Mouse (Mus musculus): ENCODE measurements around the gene Morc3.

The Morc3 gene

DNA sequence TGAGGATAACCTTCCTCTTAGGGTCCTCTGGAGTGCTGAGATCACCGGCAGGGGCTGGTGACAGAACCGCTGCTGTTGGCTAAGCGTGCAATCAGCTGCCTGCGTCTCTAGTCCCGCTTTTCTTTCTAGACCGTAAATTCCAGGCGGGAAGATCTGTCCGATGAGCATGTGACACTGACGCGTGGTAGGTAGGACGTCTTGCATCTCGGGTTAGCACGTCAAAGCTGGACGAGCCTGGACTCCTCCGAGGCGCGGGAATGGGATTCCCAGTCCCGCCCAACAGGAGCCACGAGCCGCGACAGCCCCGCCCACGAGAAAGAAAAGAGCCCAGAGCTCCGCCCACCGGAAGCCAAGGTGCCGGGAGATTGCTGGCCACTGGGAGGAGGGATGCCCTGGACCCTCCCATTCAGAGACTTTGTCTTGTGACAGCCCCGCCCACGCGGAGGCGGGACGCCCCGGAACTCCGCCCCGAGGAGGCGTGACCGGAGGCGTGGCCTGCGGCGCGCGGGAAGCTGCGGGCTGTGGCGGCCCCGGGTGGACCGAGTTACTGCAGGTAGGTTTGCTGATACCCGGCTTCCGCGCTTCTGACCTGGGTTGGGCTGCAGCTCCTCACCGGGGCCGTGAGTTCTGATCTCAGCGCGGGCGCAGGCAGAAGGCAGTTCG lies 51.6 kb downstream of the Morc3 start, which contains the start of gene Chaf1b:
Chaf1b (plus strand) TSS at position 479 of the 663 bp plus-strand sequence.
- in situ Hi-C loops (cut with MboI, MseI), result loop anchor here (5.0 kb wide), 1 partner anchor 46 kb away; no protein-coding TSS in a partner anchor

DNA sequence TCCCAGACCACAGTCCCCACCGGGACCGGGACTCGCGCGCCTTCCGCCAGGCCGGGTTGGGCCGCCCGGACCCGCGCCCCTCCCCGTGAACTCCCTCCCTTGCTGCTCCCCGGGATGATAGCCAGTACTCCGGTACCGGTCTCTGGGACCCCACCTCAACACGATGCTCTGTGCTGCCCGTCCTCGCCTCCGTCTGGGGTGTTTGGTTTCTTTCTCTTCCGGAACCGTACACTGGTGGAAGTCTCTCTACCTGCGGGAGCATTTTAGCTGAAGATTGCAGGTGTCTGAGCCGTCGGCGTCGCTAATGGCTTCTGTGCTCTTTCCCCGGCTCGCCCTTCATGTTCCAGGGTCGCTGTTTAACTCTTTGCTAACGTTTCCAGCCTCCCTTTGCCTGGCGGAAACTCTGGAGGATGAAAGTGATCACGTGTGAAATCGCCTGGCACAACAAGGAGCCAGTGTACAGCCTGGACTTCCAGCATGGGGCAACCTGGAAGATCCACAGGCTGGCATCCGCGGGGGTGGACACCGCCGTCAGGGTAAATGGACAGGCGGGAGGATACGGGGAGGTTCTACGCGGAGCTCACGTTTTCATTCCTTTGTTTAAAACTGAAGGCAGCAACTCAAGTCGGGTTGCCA lies 52.3 kb downstream of the Morc3 start:
- in situ Hi-C loops (cut with MboI, MseI), result loop anchor here (5.0 kb wide), 1 partner anchor 47 kb away; no protein-coding TSS in a partner anchor

DNA sequence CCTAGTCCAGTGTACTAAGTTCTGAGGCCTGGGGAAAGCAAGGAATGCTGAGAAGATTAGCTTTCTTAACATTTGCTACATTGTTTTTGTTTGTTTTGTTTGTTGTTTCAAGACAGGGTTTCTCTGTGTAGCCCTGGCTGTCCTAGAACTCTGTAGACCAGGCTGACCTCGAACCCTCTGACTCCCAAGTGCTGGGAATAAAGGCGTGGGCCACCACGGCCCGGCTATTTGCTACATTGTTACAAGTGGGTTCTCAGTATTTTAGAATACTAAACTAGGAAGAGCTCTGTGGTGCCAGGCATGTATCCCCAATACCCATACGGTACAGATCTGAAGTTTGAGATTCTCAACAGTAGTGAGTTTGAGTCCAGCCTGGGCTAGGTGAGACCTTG lies 52.8 kb downstream of the Morc3 start:
- in situ Hi-C loops (cut with MboI, MseI), result loop anchor here (5.0 kb wide), 1 partner anchor 47 kb away; no protein-coding TSS in a partner anchor

DNA sequence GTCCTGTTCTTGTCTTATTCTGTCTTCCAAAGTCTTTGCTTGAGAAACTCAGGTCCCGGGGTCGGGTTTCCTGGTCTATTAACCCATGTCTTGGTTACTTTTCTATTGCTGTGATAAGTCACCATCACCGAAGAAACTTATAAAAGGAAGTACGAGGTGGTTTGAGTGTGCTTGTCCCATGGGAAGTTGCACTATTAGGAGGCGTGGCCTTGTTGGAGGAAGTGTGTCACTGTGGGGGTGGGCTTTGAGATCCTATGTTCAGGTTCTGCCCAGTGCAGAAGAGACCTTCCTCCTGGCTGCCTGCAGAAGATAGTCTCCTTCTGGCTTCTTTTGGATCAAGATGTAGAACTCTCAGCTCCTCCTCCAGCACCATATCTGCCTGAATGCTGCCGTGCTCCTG lies 56.6 kb downstream of the Morc3 start:
- in situ Hi-C loops (cut with MboI, MseI), result no loop called here

DNA sequence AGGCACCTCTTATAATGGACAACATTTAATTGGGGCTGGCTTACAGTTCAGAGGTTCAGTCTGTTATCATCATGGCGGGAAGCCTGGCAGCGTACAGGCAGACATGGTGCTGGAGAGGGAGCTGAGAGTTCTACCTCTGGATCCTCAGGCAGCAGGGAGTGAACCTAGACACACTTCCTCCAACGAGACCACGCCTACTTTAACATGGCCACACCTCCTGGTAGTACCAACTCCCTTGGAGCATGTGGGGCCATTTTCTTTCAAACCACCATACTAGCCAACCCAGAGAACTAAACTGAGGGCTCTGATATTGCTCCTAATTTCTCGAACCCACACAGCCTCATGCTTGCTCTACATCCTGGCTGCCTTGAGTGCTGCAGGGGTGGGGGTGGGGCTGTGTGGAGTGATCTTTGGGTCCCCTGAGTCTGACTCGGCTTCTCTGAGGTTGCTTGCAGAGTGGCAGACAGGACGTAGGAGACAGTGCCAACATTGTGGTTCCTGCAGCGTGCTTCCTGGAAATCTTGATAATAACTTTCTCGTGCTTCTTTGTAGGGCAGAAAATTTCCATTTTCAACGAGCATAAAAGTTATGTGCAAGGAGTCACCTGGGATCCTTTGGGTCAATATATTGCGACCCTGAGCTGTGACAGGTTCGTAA lies 59.2 kb downstream of the Morc3 start:
- in situ Hi-C loops (cut with MboI, MseI), result no loop called here

DNA sequence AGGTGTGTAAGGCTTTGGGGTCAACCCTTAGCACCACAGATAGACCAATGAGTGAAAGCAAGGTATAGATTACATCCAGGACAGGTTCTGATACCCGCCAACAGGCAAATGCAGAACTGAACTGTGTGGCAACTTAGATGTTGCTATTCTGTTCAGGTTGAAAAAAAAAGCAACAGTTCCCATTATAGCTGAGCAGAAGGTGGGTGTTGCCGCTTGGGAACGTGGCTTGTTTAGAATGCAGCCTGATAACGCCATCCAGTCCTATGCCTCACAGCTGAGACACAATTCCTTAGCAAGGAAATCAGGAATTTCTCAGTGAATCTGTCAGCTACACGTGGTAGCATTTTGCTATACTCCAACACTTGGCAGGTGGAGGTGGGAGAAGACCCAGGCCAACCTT lies 61.4 kb downstream of the Morc3 start:
- in situ Hi-C loops (cut with MboI, MseI), result no loop called here

DNA sequence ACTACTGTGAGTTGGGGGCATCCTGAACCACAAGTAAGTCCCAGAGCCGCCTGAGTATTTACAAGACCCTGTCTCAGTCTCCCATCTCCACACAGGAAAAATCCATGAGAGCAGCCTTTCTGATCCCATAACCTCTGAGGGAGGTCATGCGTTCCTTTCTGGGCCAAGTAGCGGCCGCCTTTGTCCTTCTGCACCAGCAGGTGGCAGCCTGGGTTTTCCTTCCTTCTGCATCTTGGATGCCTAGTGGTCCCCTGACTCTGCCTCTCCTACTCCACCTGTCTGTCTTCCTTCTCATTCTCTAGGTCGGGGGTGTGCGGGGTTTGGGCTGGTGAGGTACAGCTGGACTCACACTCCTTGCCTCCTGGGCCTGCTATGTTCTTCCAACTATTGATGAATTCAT lies 71.1 kb downstream of the Morc3 start:
- in situ Hi-C loops (cut with MboI, MseI), result no loop called here

DNA sequence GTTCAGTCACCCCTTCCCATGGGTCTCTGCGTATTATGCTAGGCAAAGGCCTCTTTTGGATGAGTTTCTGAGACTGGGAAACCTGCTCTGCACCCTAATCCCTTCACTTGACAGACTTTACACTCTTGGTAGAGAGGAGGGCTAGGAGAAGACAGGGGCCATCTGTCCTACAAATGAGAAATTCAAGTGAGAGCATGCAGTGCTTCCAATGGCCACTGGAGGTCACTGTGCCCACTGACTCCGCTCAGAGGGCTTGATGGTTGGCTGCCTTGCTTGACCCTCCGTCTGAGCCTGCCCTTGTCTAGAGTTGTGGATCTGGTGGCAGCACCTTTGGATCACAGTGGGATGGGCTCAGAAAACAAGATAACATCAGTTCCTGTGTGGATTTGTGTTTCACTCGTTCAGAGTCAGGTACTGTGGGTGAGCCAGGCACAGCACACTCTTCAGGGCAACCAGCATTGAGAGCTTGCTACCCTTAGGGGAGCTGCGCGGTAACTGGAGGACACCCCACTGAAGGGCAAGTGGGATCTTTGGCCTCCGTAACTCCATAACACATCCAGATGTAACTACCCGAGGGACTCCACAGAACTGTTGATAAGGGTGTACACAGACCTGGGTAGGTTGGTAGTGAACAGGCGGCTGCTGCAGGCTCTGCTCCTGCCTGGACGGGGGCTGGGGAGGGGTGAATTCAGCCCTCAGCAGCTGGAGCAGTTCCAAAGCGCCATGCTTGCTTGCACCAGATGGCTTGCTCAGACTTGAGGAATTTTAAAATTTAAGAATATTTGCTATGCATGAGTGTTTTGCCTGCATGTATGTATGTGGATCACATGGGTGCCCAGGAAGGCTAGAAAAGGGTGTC lies 74.5 kb downstream of the Morc3 start:
- in situ Hi-C loops (cut with MboI, MseI), result no loop called here

DNA sequence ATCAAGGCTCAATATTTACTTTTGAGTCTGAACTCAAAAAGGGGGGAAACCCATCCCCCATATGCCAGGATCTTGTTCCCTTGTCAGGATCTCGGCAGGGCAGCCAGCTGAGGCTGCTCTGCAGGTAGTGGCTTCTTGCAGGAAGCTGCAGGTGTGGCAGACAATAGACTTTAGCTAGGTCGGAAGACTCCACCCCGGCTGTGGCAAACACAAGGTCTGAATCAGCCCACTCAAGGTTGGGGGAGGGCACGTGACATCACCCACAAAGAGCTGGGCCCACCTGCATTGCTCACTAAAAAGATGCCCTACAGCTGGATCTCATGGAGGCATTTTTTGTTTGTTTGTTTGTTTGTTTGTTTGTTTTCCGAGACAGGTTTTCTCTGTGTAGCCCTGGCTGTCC lies 75.8 kb downstream of the Morc3 start:
- in situ Hi-C loops (cut with MboI, MseI), result no loop called here

DNA sequence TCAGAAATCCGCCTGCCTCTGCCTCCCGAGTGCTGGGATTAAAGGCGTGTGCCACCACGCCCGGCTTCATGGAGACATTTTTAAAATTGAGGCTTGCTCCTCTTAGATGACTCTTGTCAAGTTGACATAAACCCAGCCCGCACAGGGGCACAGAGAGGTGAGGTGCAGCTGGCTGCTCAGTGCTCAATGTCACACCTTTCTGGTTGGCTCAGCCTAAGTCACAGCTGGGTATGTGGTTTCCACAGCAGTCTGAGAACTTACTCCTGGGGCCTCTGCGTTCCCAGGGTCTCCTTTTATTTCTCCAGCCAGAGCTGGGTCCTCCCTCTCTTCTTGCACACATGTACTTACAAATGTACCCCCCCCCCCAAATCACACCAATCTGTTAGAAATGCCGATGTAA lies 76.3 kb downstream of the Morc3 start:
- in situ Hi-C loops (cut with MboI, MseI), result no loop called here

DNA sequence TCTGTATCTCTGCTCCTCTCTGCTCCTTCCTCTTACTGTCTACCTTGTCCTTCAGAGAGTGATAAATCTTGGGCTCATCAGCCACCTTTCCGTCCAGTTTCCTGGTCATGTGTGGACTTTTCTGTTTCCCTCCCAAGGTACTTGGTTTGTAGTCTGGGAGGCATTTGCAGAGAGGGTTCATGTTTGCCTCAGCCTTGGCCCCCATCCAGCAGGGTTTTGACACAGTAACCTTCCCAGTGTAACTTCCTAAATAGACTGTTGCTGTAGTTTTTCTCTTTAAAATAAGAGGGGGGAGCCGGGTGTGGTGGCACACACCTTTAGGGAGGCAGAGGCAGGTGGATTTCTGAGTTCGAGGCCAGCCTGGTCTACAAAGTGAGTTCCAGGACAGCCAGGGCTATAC lies 78.0 kb downstream of the Morc3 start:
- in situ Hi-C loops (cut with MboI, MseI), result no loop called here

DNA sequence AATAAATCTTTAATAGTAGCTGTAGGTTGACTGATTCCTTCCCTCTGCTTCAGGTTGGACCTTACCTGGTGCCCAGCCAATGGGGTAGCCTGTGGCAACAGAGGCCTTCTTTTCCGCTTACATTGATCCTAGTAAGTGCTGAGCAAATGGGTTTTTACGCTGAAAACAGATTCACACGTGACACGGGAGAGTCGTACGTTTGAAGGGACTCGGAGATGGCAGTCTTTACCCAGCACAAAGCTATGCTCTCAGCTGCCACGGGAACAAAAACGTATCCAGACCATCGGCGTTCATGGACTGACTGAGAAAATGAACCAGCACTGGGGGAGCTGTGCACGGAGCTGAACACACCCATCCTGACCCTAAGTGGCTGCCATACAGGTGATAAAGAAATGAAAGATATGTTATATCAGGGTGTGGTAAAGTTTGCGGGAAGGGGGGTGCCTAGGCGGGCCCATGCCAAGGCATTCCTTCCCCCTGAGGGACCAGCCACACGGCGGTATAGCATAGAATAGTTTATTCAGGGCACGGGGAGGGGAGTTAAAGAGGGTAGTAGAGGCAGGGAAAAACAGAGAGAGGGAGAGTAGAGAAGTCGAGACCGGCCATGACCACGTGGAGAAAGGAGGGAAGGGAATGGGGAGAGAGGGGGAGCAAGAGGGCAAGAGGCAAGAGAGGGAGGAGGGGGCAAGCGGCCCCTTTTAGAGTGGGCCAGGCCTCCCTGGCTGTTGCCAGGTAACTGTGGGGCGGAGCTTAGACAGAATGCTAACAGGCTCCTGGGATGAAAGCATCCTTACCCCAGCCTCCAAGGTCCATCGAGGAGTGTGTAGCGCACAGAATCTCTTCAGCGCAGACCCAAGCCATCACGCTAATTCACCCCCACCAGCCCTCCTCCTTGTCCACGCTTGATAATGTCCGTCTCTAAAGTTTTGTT lies 79.1 kb downstream of the Morc3 start:
- in situ Hi-C loops (cut with MboI, MseI), result no loop called here

DNA sequence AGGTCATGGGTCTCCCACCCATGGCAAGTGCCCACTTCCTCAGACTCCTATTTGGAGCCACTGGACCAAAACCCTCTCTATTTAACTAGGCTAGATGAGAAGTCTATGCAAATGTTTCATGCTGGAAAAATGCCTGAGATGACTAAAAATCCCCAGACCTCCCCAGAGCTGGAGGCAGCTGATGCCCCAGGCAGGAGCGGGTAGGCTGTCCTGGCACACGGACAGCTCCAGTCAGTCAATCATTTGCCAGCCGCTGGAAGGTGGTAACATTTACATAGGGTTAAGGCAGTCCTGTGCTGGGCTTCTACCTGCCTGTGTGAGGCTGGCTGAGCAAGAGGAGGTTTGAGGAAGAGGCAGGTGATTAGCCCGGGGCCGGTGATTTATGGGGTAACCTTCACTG lies 80.2 kb downstream of the Morc3 start:
- in situ Hi-C loops (cut with MboI, MseI), result no loop called here

DNA sequence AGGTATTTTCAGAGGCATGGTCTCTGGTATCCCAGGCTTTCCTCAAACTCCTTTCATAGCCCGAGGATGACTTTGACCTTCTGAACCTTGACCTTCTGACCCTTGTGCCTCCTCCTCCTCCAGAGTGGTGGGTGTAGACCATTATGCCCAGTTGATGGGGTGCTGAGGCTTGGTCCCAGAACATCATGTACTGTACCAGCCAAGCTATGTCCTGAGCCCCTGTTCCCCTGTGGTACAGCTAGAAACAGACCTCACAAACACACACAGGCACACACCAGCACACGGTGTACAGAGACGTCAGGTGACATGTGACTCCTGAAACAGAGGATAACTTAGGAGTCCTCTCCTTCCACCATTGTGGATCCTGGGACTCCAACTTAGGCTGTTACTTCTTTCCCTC lies 80.9 kb downstream of the Morc3 start:
- in situ Hi-C loops (cut with MboI, MseI), result no loop called here

DNA sequence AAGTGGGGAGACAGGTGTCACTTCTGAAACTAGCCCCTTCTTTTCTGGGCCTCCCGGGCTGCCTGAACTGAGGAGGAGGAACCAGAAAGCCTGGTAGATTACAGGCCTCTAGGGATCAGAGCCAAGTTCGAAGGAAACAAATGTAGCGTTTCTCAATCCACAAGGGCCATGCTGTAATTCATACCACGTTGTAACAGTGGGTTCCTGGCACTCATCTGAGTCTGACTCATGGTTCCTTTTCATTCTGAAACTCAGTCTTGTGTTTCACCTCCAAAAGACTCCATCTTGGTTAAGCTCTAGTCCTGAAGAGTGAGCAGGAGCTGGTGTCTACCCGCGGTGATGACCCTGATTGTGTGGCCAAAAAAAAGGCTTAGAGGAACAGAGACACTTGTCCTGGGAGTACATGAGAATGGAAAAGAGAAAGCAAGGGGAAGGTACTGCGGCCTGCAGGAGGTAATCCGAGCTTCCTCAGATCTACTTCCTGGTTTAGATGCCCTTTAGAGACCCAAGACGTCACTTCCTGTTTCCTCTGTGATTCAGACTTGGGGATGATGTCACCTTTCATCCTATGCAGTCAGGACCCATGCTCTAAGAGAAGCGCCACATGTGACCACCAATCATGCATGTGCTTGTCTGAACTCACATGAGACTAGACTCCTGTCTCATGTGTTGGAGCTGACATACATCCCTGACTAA lies 82.1 kb downstream of the Morc3 start:
- in situ Hi-C loops (cut with MboI, MseI), result no loop called here

DNA sequence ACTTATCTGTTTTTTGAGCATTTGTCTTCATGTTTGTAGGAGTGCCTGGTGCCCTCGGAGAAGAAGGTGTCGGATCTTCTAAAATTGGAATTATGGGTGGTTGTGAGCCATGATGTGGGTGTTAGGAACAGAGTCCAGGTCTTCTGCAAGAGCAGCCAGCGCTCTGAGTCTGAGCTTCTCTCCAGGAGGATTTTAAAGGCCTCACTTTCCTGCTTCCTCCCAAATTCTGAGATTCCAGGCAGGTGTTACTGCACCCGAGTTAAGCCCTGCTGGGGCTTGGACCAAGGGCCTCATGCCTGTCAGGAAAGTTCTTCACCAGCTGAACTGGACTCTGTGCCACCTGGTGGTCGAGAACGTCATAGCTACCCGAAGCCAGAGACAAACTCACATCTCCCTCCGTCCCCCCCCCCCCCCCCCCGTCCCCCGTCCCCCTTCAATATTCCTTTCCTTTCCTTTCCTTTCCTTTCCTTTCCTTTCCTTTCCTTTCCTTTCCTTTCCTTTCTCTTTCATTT lies 83.5 kb downstream of the Morc3 start:
- in situ Hi-C loops (cut with MboI, MseI), result no loop called here

DNA sequence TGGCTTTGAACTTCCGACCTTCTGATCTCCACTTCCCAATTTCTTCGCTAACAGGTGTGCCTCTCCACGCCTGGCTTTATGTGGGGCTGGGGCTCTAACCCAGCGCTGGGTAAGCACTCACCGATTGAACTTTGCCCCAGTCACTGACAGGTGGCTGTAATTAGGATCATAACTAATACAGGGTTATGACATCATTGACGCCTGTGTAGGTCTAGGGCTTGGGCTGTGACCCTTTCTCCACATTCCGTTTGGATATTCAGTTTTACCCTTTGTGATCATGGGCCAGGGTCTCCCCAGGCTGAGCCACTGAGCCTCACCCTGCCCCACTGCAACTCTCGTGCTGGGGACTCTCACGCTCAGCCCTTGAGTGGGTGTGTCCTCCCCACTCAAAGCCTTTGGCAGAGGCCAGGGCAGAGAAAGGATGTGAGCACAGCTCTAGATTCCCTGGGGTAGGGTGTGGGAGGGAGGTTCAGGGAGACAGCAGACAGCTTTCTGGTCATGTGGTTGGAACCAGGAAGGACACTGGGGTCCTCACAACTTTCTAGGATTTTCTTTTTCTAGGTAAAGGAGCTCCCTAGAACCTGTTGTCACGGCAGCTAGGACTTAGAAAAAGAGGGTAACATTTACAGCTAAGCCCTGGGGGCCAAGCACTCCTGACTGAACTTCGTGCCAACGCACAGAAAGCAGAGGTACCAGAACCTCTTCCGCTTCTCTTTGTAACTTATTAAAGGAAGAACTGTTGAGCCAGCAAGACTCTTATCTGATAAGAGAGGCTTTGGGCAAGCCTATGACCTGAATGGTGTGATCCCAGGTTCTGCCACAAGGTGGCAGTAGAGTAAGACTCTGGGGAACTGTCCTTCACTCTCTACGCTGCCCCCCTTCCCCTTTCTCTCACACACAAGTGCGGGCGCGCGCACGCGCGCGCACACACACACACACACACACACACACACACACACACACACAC lies 86.1 kb downstream of the Morc3 start:
- in situ Hi-C loops (cut with MboI, MseI), result no loop called here

DNA sequence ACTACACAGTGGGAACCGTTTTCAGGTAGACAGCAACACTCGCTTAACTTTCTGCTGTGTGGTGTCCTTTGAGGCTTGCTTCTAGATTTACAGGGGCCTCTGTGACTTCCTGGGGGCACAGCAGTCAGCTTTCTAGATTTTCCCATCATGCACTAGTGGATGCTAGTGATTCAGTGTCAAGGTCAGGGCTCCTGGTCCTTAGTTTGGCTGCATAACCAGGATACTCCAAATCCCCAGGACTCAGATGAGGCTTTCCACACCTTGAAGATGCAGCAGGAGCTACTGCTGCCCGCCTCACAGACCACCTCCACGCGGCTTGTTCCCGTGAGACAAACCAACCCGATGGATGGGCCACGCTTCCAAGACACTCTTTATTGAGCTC lies 86.7 kb downstream of the Morc3 start:
- in situ Hi-C loops (cut with MboI, MseI), result no loop called here

DNA sequence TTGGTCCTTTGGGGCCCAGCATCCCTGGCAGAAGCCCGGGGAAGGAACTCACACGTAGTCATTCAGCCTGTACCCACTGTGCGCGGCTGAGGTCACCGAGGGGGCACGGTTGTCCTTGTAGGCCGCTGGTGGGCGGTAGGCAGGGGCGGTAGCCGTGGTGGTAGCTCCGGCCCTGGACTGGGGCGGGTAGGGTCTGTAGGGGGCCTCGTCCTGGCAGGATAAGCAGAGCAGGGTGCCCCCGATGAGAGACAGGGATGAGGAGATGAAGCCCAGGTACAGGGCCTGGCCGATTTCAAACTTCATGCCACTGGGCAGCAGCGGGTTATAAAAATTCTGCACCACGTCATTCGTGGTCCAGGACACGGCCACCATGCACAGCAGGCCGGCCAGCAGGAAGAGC lies 87.3 kb downstream of the Morc3 start:
- in situ Hi-C loops (cut with MboI, MseI), result no loop called here
